Mouse (Mus musculus) hindbrain, embryonic 15.5 days (tissue): ENCODE results near the gene A430033K04Rik. TPM values are rescaled to one million over a fixed set of nuclear protein-coding genes. Genes with fewer than 3 reads are reported as not detected.

Source experiments
- ATAC-seq: fragments of 200-750 bp; cut with Nextera tagmentation; 2 replicates; pipeline ENCODE4 v1.8.0; 2017; ENCODE audit warnings: low read depth, moderate number of reproducible peaks, moderate TSS enrichment; ENCODE audit not compliant: low FRiP score
- H3K27ac ChIP-seq: fragments of 300-500 bp; sonication (generic); replicated peaks from 2 replicates; pipeline ENCODE4 v1.5.1; 2015; ENCODE audit warnings: mild to moderate bottlenecking, inconsistent platforms
- H3K27me3 ChIP-seq: fragments of 300-500 bp; sonication (generic); 2 replicates; pipeline ENCODE4 v1.6.1; 2015; ENCODE audit warnings: control low read depth, inconsistent platforms
- H3K36me3 ChIP-seq: fragments of 300-500 bp; sonication (generic); 2 replicates; pipeline ENCODE4 v1.6.1; 2015; ENCODE audit warnings: control low read depth, inconsistent platforms
- H3K4me1 ChIP-seq: fragments of 300-500 bp; sonication (generic); replicated peaks from 2 replicates; pipeline ENCODE4 v1.6.1; 2015; ENCODE audit warnings: control low read depth, inconsistent platforms
- H3K4me2 ChIP-seq: fragments of 300-500 bp; sonication (generic); 2 replicates; pipeline ENCODE4 v1.6.1; 2015; ENCODE audit warnings: moderate library complexity, mild to moderate bottlenecking, inconsistent platforms
- H3K4me3 ChIP-seq: fragments of 300-500 bp; sonication (generic); 2 replicates; pipeline ENCODE4 v1.5.1; 2015; ENCODE audit warnings: mild to moderate bottlenecking, inconsistent platforms
- H3K9ac ChIP-seq: fragments of 300-500 bp; sonication (generic); 2 replicates; pipeline ENCODE4 v1.6.1; 2015; ENCODE audit warnings: inconsistent platforms
- H3K9me3 ChIP-seq: fragments of 300-500 bp; sonication (generic); 2 replicates; pipeline ENCODE4 v1.6.1; 2016; ENCODE audit warnings: control low read depth, inconsistent platforms
- WGBS: fragments of 180-500 bp; shearing (Covaris S2); methylation state at CpG from one replicate; pipeline ENCODE4 v1.1.7; 2015; 5-methylcytosine and 5-hydroxymethylcytosine counted together
- polyA plus RNA-seq: library from polyadenylated mRNA; unstranded; fragments of >200 nt; fragmentation: Nextera tagmentation; extraction: Ambion mirVana; gene quantifications from 2 replicates; pipeline ENCODE4 v1.2.1, GENCODE M21; 2015

A430033K04Rik gene
- polyA plus RNA-seq = 20.6 and 22.0 TPM in 2 replicates

DNA sequence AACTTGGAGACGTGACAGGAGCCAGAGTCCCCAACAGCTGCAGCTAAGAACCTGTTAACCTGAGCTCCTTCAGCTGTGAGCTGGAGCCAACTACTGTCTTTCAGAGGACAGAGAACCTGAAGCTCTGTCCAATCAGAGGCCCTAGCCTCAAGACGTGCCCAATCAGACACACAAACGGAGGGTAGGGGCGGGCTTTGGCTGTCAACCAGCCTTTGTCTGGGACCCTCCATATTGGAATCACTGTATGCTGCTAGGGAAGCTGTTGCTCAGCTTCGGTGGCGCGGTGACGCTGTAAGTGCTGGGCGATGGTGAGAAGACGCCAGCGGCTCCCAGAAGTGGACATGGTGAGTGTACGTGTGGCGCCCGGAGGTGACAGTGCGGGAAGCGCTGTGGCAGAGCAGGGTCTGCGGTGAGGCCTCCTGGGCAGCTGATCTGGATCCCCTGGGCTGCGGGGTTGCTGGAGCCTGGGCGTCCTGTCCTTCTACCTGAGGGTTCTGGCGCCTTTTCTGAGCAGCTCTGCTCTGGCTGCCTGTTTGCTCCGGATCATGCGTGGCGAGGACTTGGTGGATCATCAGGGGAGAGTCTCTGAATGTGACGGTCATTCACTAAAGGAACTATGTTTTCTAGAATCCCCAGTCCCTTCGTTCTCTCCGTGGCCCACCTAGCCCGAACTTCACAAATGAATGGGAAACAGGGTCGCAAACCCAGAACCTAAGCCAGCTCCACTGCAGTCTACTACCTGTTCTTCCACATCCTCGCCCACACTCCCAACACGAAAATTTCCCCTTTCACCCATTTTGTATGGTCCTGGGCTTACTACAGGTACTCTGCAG is at the start of gene A430033K04Rik:
Gene A430033K04Rik, plus strand, starts transcription at position 215 of the 833 bp plus-strand sequence.
- peak; percentile 97 for ATAC-seq

GRCm38 (mm10) chr5:138587396-138587795 is 35.3 kb upstream of the A430033K04Rik start:
- Histone ChIP-seq H3K4me1 (no peaks in the 10 kb centered on the region), H3K36me3 (no peaks in the 10 kb centered on the region), H3K9ac (no peak overlapping the region), H3K4me3 (no peak overlapping the region), H3K9me3 (0 out of 2 replicates have a peak, but pooled peaks cover 1% of the 10 kb centered on the region), H3K4me2 (no peak overlapping the region), H3K27me3 (no peaks in the 10 kb centered on the region), H3K27ac (no peak overlapping the region)
- ATAC-seq = no peak
- 95% methylated on average over 6 of the region's 6 CpGs for WGBS

More for the DNA sequence above, at the start of gene A430033K04Rik:
- H3K9me3 ChIP-seq = no peaks in the 10 kb centered on the region
- H3K4me3 ChIP-seq = peak within 1 kb of the TSS; percentile 79
- H3K27me3 ChIP-seq = no peaks in the 10 kb centered on the region
- peak within 1 kb of the TSS; percentile 67 for H3K4me2 ChIP-seq
- H3K9ac ChIP-seq = peak within 1 kb of the TSS; percentile 92
- WGBS = under 1% methylated on average over 30 of the region's 30 CpGs
- peaks cover 41% of the 10 kb centered on the region for H3K4me1 ChIP-seq
- peaks cover 5% of the 10 kb centered on the region; the same call in 1 of the 2 replicates for H3K36me3 ChIP-seq
- peak within 1 kb of the TSS; percentile 96 for H3K27ac ChIP-seq

GRCm38 (mm10) chr5:138618353-138618752 is 4.3 kb upstream of the A430033K04Rik start:
- Histone ChIP-seq H3K9me3 (peaks cover 27% of the 10 kb centered on the region), H3K4me1 (peaks cover 24% of the 10 kb centered on the region), H3K9ac (no peak overlapping the region), H3K4me3 (peak overlapping the region; percentile 63), H3K27me3 (no peaks in the 10 kb centered on the region), H3K36me3 (peaks cover 48% of the 10 kb centered on the region), H3K4me2 (peak overlapping the region; percentile 57), H3K27ac (no peak overlapping the region)
- ATAC-seq = no peak
- 100% methylated on average over 1 of the region's 1 CpGs for WGBS

DNA sequence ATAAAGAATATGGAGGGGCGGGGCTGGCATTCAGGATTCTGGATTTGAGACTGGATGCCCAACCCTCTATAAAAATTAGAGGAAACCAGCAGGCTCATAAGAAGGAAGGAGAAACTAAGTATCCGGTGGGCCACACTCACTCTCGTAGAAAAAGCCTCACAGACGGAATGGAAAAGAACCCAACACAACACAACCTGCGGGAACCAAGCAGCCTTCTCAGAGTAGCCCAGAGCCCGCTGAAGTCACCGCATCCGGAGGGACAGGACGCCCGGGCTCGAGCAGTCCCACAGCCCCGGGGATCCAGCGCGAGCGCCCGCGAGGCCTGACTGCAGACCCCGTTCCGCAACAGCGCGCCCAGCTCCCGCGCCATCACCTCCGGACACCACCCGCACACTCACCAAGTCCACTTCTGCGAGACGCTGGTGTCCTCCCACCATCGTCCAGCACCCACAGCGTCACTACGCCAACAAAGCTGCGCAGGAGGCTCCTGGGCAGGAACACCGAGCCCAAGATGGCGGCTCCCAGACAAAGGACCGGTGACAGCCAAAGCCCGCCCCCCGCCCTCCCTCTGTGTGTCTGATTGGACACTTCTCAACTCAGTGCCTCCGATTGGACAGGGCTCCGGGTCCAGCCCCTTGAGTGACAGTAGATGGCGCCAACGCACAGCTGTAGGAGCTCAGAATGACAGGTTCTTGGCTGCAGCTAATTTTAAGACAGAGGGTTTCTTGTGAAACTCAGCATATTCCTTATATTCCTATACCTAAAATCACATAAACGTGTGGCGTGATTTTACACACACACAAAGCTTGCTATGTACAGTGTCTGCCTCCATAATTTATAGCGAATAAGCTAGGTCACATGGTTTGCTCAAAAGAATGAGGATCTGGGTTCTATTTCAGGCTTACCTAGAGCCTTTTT is 3.2 kb upstream of the A430033K04Rik start, which contains the start of gene Zfp68:
Gene Zfp68, minus strand, starts transcription at position 551 of the 918 bp plus-strand sequence.
- under 1% methylated on average over 43 of the region's 43 CpGs for WGBS

GRCm38 (mm10) chr5:138620836-138621235 is 1.8 kb upstream of the A430033K04Rik start:
- H3K4me1 ChIP-seq = peaks cover 43% of the 10 kb centered on the region
- no peak for ATAC-seq
- no peak overlapping the region for H3K4me2 ChIP-seq
- peaks cover 23% of the 10 kb centered on the region for H3K36me3 ChIP-seq
- no peak overlapping the region for H3K4me3 ChIP-seq
- H3K27me3 ChIP-seq = no peaks in the 10 kb centered on the region
- H3K9me3 ChIP-seq = peaks cover 14% of the 10 kb centered on the region
- 66% methylated on average over 5 of the region's 5 CpGs for WGBS
- H3K27ac ChIP-seq = no peak overlapping the region
- no peak overlapping the region for H3K9ac ChIP-seq

More for the DNA sequence above, 3.2 kb upstream of the A430033K04Rik start, which contains the start of gene Zfp68:
- ATAC-seq = peak; percentile 96
- peak within 1 kb of the TSS; percentile 94 for H3K27ac ChIP-seq
- H3K4me3 ChIP-seq = peak within 1 kb of the TSS; percentile 63
- H3K27me3 ChIP-seq = no peaks in the 10 kb centered on the region
- peaks cover 34% of the 10 kb centered on the region for H3K4me1 ChIP-seq
- H3K4me2 ChIP-seq = peak within 1 kb of the TSS; percentile 57
- peaks cover 21% of the 10 kb centered on the region for H3K9me3 ChIP-seq
- H3K9ac ChIP-seq = peak within 1 kb of the TSS; percentile 80
- H3K36me3 ChIP-seq = peaks cover 36% of the 10 kb centered on the region

- Histone ChIP-seq H3K9ac (peak overlapping the region; percentile 92), H3K27me3 (no peaks in the 10 kb centered on the region), H3K36me3 (no peaks in the 10 kb centered on the region), H3K4me2 (peak overlapping the region; percentile 67), H3K4me1 (peaks cover 35% of the 10 kb centered on the region), H3K27ac (peak overlapping the region; percentile 96), H3K4me3 (peak overlapping the region; percentile 79), H3K9me3 (no peaks in the 10 kb centered on the region)
- WGBS = 9% methylated on average over 3 of the region's 3 CpGs
- no peak for ATAC-seq
Observed at GRCm38 (mm10) chr5:138623478-138623875, 818 bp downstream of the A430033K04Rik start.

DNA sequence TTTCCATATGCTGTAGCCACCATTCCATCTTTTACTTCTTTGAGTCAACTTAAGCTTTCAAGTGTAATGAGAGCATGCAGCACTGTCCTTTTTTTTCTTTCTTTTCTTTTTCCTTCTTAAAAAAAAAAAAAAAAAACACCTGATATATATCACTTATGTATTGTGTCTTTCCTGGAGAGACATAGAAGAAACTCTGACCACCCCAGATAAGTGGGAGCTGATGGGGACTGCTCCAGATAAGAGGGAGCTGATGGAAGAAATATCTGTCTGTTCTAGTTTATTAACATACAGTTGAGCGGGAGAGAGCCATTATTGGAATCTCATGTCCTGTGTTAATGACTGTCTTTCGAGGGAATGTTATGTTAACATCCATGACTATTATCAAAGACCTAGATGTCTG is 13.8 kb downstream of the A430033K04Rik start:
- Histone ChIP-seq H3K27me3 (no peaks in the 10 kb centered on the region), H3K4me1 (no peaks in the 10 kb centered on the region), H3K4me3 (no peak overlapping the region), H3K9ac (no peak overlapping the region), H3K36me3 (peaks cover 44% of the 10 kb centered on the region), H3K9me3 (no peaks in the 10 kb centered on the region), H3K4me2 (no peak overlapping the region), H3K27ac (no peak overlapping the region)
- no peak for ATAC-seq
- 96% methylated on average over 2 of the region's 2 CpGs for WGBS

DNA sequence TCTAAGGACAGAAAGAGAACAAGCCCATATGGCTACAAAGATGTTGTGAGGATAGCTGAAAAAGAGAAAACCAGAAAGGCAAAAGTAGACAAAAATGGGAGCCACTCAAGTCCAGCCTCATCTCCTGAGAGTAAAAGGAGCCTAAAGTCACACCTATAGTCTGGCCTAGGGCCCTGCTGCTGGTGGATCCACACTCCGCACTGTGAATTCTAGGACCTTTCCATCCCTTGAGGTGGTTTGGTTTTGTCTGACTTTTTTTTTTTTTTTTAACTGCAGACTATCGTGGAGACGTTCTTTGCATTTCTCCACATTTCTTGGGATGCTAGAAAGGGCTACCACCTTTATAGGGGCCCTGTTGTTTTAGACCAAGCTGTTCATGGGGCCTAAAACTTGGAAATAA is 18.4 kb downstream of the A430033K04Rik start:
- Histone ChIP-seq H3K36me3 (peaks cover 64% of the 10 kb centered on the region), H3K4me3 (no peak overlapping the region), H3K4me2 (no peak overlapping the region), H3K27ac (no peak overlapping the region), H3K9me3 (no peaks in the 10 kb centered on the region), H3K4me1 (no peaks in the 10 kb centered on the region), H3K9ac (no peak overlapping the region), H3K27me3 (no peaks in the 10 kb centered on the region)
- no peak for ATAC-seq
- WGBS = 93% methylated on average over 3 of the region's 3 CpGs

GRCm38 (mm10) chr5:138641761-138642160 is 19.1 kb downstream of the A430033K04Rik start:
- no peaks in the 10 kb centered on the region for H3K27me3 ChIP-seq
- peaks cover 65% of the 10 kb centered on the region for H3K36me3 ChIP-seq
- WGBS = 95% methylated on average over 3 of the region's 3 CpGs
- H3K4me3 ChIP-seq = no peak overlapping the region
- no peak overlapping the region for H3K27ac ChIP-seq
- H3K9ac ChIP-seq = no peak overlapping the region
- no peak for ATAC-seq
- H3K9me3 ChIP-seq = no peaks in the 10 kb centered on the region
- no peak overlapping the region for H3K4me2 ChIP-seq
- H3K4me1 ChIP-seq = no peaks in the 10 kb centered on the region

DNA sequence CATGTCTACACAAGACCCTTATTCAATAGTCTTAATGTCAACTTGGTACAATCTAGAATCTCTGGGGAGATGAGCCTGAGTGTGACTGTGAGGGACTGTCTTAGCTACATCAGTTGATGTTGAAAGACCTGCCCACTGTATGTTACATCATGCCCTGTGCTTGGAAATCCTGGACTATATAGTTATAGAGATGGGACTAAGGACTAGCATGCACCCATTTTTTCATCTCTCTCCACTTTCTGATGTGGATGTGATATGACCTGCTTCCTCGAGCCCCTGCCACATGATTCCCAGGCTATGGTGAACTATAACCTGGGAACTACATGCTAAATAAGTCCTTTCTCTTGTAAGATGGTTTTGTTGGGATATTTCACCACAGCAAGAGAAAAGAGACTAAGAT is 30.3 kb downstream of the A430033K04Rik start:
- no peaks in the 10 kb centered on the region for H3K4me1 ChIP-seq
- no peak overlapping the region for H3K27ac ChIP-seq
- H3K4me3 ChIP-seq = no peak overlapping the region
- no peak overlapping the region for H3K4me2 ChIP-seq
- H3K9me3 ChIP-seq = no peaks in the 10 kb centered on the region
- ATAC-seq = no peak
- no peak overlapping the region for H3K9ac ChIP-seq
- no peaks in the 10 kb centered on the region for H3K27me3 ChIP-seq
- 85% methylated on average over 1 of the region's 1 CpGs for WGBS
- peaks cover 17% of the 10 kb centered on the region for H3K36me3 ChIP-seq

GRCm38 (mm10) chr5:138656477-138657156 is 34.0 kb downstream of the A430033K04Rik start:
- Histone ChIP-seq H3K9me3 (no peaks in the 10 kb centered on the region), H3K4me2 (no peak overlapping the region), H3K4me3 (no peak overlapping the region), H3K27ac (no peak overlapping the region), H3K36me3 (no peaks in the 10 kb centered on the region; the same call in 1 of the 2 replicates), H3K27me3 (no peaks in the 10 kb centered on the region), H3K4me1 (no peaks in the 10 kb centered on the region), H3K9ac (0 out of 2 replicates have a peak overlapping the region, but pooled peaks have one; percentile 13)
- 24% methylated on average over 2 of the region's 2 CpGs for WGBS
- ATAC-seq = peak; percentile 89
